Mouse (Mus musculus) left cerebral cortex, adult 8-10 months (tissue): ENCODE results near the gene Fbxl14. TPM values are rescaled to one million over a fixed set of nuclear protein-coding genes. Genes with fewer than 3 reads are reported as not detected.

Experiments
- total RNA-seq, 4 experiments: library from RNA; stranded (reverse); gene quantifications; 2 replicates each; pipeline ENCODE4 v1.2.4; 2022

The Fbxl14 gene
- total RNA-seq, 4 experiments from 2014 or later = 31.1 to 35.0 (median 32.7) TPM

Other genes with a start within 250 kb of the Fbxl14 start
- 1 to 10 TPM; 1.5 to 4.6 (median 2.8) TPM for gene Cacna2d4, start 243.1 kb upstream of the Fbxl14 start, total RNA-seq
- 10 to 100 TPM; 65.9 to 70.9 (median 70.2) TPM for gene Lrtm2, start 148.9 kb upstream of the Fbxl14 start, total RNA-seq
- 10 to 100 TPM; 41.3 to 48.9 (median 44.7) TPM for gene Adipor2, start 62.0 kb upstream of the Fbxl14 start, total RNA-seq
- 1 to 10 TPM; 1.9 to 2.1 (median 2.0) TPM for gene Wnt5b, start 64.7 kb downstream of the Fbxl14 start, total RNA-seq